9 mouse cellular contexts compared by ENCODE assay signal in genomic region chr14:25719371-25719770, GRCm38 (mm10). TPM values are rescaled to one million over a fixed set of nuclear protein-coding genes. Genes with fewer than 3 reads are reported as not detected.
DNase-seq lines count a peak whose midpoint lies in the region; ATAC-seq and TF ChIP-seq lines count a peak whose summit lies in the region.
"Had no signal": no experiment of that assay in that cellular context is flagged by ENCODE, and none has a peak within 500 bp of the region (broad histone marks: within the 10 kb centered on the region; RNA-seq: fewer than 3 reads in every experiment).

No protein-coding gene starts in this region.

- no peak for TF ChIP-seq EP300 in liver, postnatal 0 days (IDR thresholded peaks at IDR 0.05; ENCODE audit: low read depth)

- H3K4me2 ChIP-seq in hindbrain, embryonic 11.5 days (replicated peaks; ENCODE audit: low read depth, low read length): no peak overlapping the region
- H3K4me2 ChIP-seq in embryonic facial prominence, embryonic 11.5 days (ENCODE audit: low read depth, low read length): no peak overlapping the region
- no peak overlapping the region for H3K4me2 ChIP-seq in liver, postnatal 0 days (ENCODE audit: low read depth, low read length)
- H3K4me2 ChIP-seq in midbrain, embryonic 15.5 days: no peak overlapping the region

- no peak for ATAC-seq in hindbrain, embryonic 11.5 days (ENCODE audit: low FRiP score)
- peak; percentile 37; the same call in 1 of the 2 replicates for ATAC-seq in embryonic facial prominence, embryonic 11.5 days (replicated peaks; ENCODE audit: insufficient number of reproducible peaks, low FRiP score, low TSS enrichment, low read depth)
- ATAC-seq in liver, postnatal 0 days: no peak
- no peak for ATAC-seq in midbrain, embryonic 15.5 days (replicated peaks)

- 49% methylated on average over 9 of the region's 9 CpGs for WGBS in hindbrain, embryonic 10.5 days
- 60% methylated on average over 9 of the region's 9 CpGs for WGBS in hindbrain, embryonic 11.5 days
- 55% methylated on average over 9 of the region's 9 CpGs for WGBS in embryonic facial prominence, embryonic 11.5 days
- 57% methylated on average over 9 of the region's 9 CpGs for WGBS in liver, postnatal 0 days (ENCODE audit: insufficient replicate concordance)
- 56% methylated on average over 9 of the region's 9 CpGs for WGBS in midbrain, embryonic 15.5 days

- H3K4me3 ChIP-seq in hindbrain, embryonic 10.5 days: no peak overlapping the region
- no peak overlapping the region for H3K4me3 ChIP-seq in hindbrain, embryonic 11.5 days (ENCODE audit: low read depth, low read length)
- no peak overlapping the region for H3K4me3 ChIP-seq in embryonic facial prominence, embryonic 11.5 days (ENCODE audit: low read depth, low read length)
- no peak overlapping the region for H3K4me3 ChIP-seq in liver, postnatal 0 days (ENCODE audit: low read depth, low read length)
- H3K4me3 ChIP-seq in midbrain, embryonic 15.5 days: no peak overlapping the region

- no peaks in the 10 kb centered on the region for H3K27me3 ChIP-seq in hindbrain, embryonic 10.5 days (ENCODE audit: insufficient read depth, poor library complexity, severe bottlenecking)
- no peaks in the 10 kb centered on the region for H3K27me3 ChIP-seq in hindbrain, embryonic 11.5 days (ENCODE audit: control insufficient read depth, insufficient read depth, low read length)
- no peaks in the 10 kb centered on the region for H3K27me3 ChIP-seq in embryonic facial prominence, embryonic 11.5 days (ENCODE audit: control insufficient read depth, insufficient read depth, low read length)
- H3K27me3 ChIP-seq in liver, postnatal 0 days (ENCODE audit: insufficient read depth, low read length): no peaks in the 10 kb centered on the region
- H3K27me3 ChIP-seq in midbrain, embryonic 15.5 days (replicated peaks): no peaks in the 10 kb centered on the region

- H3K9ac ChIP-seq in hindbrain, embryonic 11.5 days (ENCODE audit: low read depth, low read length): no peak overlapping the region
- no peak overlapping the region for H3K9ac ChIP-seq in embryonic facial prominence, embryonic 11.5 days (replicated peaks; ENCODE audit: low read length)
- H3K9ac ChIP-seq in liver, postnatal 0 days (replicated peaks): no peak overlapping the region
- H3K9ac ChIP-seq in midbrain, embryonic 15.5 days: no peak overlapping the region

- peak overlapping the region; percentile 75 for H3K27ac ChIP-seq in hindbrain, embryonic 10.5 days
- no peak overlapping the region for H3K27ac ChIP-seq in hindbrain, embryonic 11.5 days (ENCODE audit: low read depth, low read length)
- 0 out of 2 replicates have a peak overlapping the region, but pooled peaks have one; percentile 56 for H3K27ac ChIP-seq in embryonic facial prominence, embryonic 11.5 days (replicated peaks; ENCODE audit: low read depth, low read length)
- H3K27ac ChIP-seq in liver, postnatal 0 days (ENCODE audit: low read depth): no peak overlapping the region
- no peak overlapping the region for H3K27ac ChIP-seq in midbrain, embryonic 15.5 days

- DNase-seq in hindbrain, embryonic 10.5 days (ENCODE audit: low spot score): no peak
- no peak for DNase-seq in hindbrain, embryonic 11.5 days (ENCODE audit: low spot score)
- no peak for DNase-seq in embryonic facial prominence, embryonic 11.5 days (ENCODE audit: low spot score)
- peak; percentile 64 for DNase-seq in liver, postnatal 0 days
- DNase-seq in thymus, adult 18-20 months: peak; percentile 86 to 93
- DNase-seq in layer of hippocampus, adult 11-12 months (ENCODE audit: low spot score): no peak
- DNase-seq in ovary, adult 18-20 months (ENCODE audit: low spot score): no peak
- DNase-seq: kidney, postnatal 4 days had no signal

- 0 out of 2 replicates have a peak, but pooled peaks cover 7% of the 10 kb centered on the region for H3K36me3 ChIP-seq in hindbrain, embryonic 10.5 days
- no peaks in the 10 kb centered on the region for H3K36me3 ChIP-seq in hindbrain, embryonic 11.5 days (ENCODE audit: control insufficient read depth, insufficient read depth, low read length)
- H3K36me3 ChIP-seq in embryonic facial prominence, embryonic 11.5 days (replicated peaks; ENCODE audit: control insufficient read depth, insufficient read depth, low read depth, low read length): peaks cover 3% of the 10 kb centered on the region
- peaks cover 11% of the 10 kb centered on the region; the same call in 1 of the 2 replicates for H3K36me3 ChIP-seq in liver, postnatal 0 days (replicated peaks; ENCODE audit: insufficient read depth, low read length)
- no peaks in the 10 kb centered on the region for H3K36me3 ChIP-seq in midbrain, embryonic 15.5 days (replicated peaks)

- H3K4me1 ChIP-seq in hindbrain, embryonic 10.5 days (replicated peaks): peaks cover 41% of the 10 kb centered on the region
- no peaks in the 10 kb centered on the region for H3K4me1 ChIP-seq in hindbrain, embryonic 11.5 days (replicated peaks; ENCODE audit: control insufficient read depth, insufficient read depth, low read length)
- peaks cover 13% of the 10 kb centered on the region for H3K4me1 ChIP-seq in embryonic facial prominence, embryonic 11.5 days (ENCODE audit: control insufficient read depth, insufficient read depth, low read length)
- H3K4me1 ChIP-seq in liver, postnatal 0 days (ENCODE audit: insufficient read depth): peaks cover 11% of the 10 kb centered on the region
- H3K4me1 ChIP-seq in midbrain, embryonic 15.5 days: peaks cover 7% of the 10 kb centered on the region; the same call in 1 of the 2 replicates

- TF ChIP-seq CTCF in liver, postnatal 0 days (IDR thresholded peaks at IDR 0.05; ENCODE audit: low read depth): no peak

- H3K9me3 ChIP-seq in hindbrain, embryonic 10.5 days: no peaks in the 10 kb centered on the region
- no peaks in the 10 kb centered on the region for H3K9me3 ChIP-seq in hindbrain, embryonic 11.5 days (ENCODE audit: control insufficient read depth, low read length)
- H3K9me3 ChIP-seq in embryonic facial prominence, embryonic 11.5 days (replicated peaks; ENCODE audit: control insufficient read depth, low read length): no peaks in the 10 kb centered on the region
- no peaks in the 10 kb centered on the region for H3K9me3 ChIP-seq in liver, postnatal 0 days (ENCODE audit: low read length)
- no peaks in the 10 kb centered on the region for H3K9me3 ChIP-seq in midbrain, embryonic 15.5 days

RNA-seq across cellular contexts. Expression of gene Ppif, which starts 25.4 kb away (rescaled TPM):
- polyA plus RNA-seq in hindbrain, embryonic 10.5 days (2016; fragmentation: Nextera tagmentation; extraction: Ambion mirVana): 47.3 and 55.7 TPM in 2 replicates
- 32.3 and 33.3 TPM in 2 replicates for polyA plus RNA-seq in hindbrain, embryonic 11.5 days (2014; fragmentation: Nextera tagmentation; extraction: Ambion mirVana)
- 40.7 and 43.7 TPM in 2 replicates for polyA plus RNA-seq in embryonic facial prominence, embryonic 11.5 days (2014; fragmentation: Nextera tagmentation; extraction: Ambion mirVana)
- 36.0 and 38.4 TPM in 2 replicates for polyA plus RNA-seq in liver, postnatal 0 days (2015; fragmentation: Nextera tagmentation; extraction: Ambion mirVana)
- polyA plus RNA-seq in midbrain, embryonic 15.5 days (2015; fragmentation: Nextera tagmentation; extraction: Ambion mirVana): 30.6 and 32.0 TPM in 2 replicates

RNA-seq across cellular contexts. Expression of gene Zcchc24, which starts 49.5 kb away (rescaled TPM):
- polyA plus RNA-seq in hindbrain, embryonic 10.5 days (2016; fragmentation: Nextera tagmentation; extraction: Ambion mirVana): 8.5 and 10.5 TPM in 2 replicates
- 13.4 and 14.3 TPM in 2 replicates for polyA plus RNA-seq in hindbrain, embryonic 11.5 days (2014; fragmentation: Nextera tagmentation; extraction: Ambion mirVana)
- polyA plus RNA-seq in embryonic facial prominence, embryonic 11.5 days (2014; fragmentation: Nextera tagmentation; extraction: Ambion mirVana): 23.6 and 24.5 TPM in 2 replicates
- polyA plus RNA-seq in liver, postnatal 0 days (2015; fragmentation: Nextera tagmentation; extraction: Ambion mirVana): 13.7 and 13.8 TPM in 2 replicates
- polyA plus RNA-seq in midbrain, embryonic 15.5 days (2015; fragmentation: Nextera tagmentation; extraction: Ambion mirVana): 12.3 and 14.2 TPM in 2 replicates

Comparison
In these comparisons a context has a peak if more than half of its experiments do, and no peak if none do; other contexts are left out.
1. H3K27ac ChIP-seq: peak in hindbrain, embryonic 10.5 days (single experiment) and embryonic facial prominence, embryonic 11.5 days (single experiment); none in hindbrain, embryonic 11.5 days (single experiment), liver, postnatal 0 days (single experiment) and midbrain, embryonic 15.5 days (single experiment).
2. DNase-seq: peak in liver, postnatal 0 days (single experiment) and thymus, adult 18-20 months (2 of 2); none in hindbrain, embryonic 10.5 days (single experiment), hindbrain, embryonic 11.5 days (single experiment), embryonic facial prominence, embryonic 11.5 days (single experiment), layer of hippocampus, adult 11-12 months (single experiment) and ovary, adult 18-20 months (single experiment).